In genomic region chr1:151598876-151599275, GRCm38 (mm10) we compare ENCODE assay signal across 27 mouse cellular contexts. TPM values are rescaled to one million over a fixed set of nuclear protein-coding genes. Genes with fewer than 3 reads are reported as not detected.
DNase-seq lines count a peak whose midpoint lies in the region; ATAC-seq and TF ChIP-seq lines count a peak whose summit lies in the region.
"Had no signal": no experiment of that assay in that cellular context is flagged by ENCODE, and none has a peak within 500 bp of the region (broad histone marks: within the 10 kb centered on the region; RNA-seq: fewer than 3 reads in every experiment).

No protein-coding gene starts in this region.

- peak; percentile 70 for ATAC-seq in monocyte, adult 5-6 weeks (replicated peaks; ENCODE audit: insufficient number of reproducible peaks, low FRiP score, low TSS enrichment, poor library complexity, severe bottlenecking)
- ATAC-seq in midbrain, embryonic 15.5 days (replicated peaks), result no peak
- no peak for ATAC-seq in kidney, embryonic 15.5 days (replicated peaks; ENCODE audit: low FRiP score)
- ATAC-seq: activated CD4-positive, CD25-positive, alpha-beta regulatory T cell, adult 4 months; forebrain, embryonic 15.5 days; hindbrain, embryonic 16.5 days had no signal

- H3K9me3 ChIP-seq in midbrain, embryonic 15.5 days, result no peaks in the 10 kb centered on the region
- H3K9me3 ChIP-seq in kidney, embryonic 15.5 days (replicated peaks), result no peaks in the 10 kb centered on the region
- H3K9me3 ChIP-seq: embryonic facial prominence, embryonic 10.5 days; embryonic facial prominence, embryonic 13.5 days; forebrain, embryonic 12.5 days; forebrain, embryonic 15.5 days; heart, embryonic 12.5 days; heart, embryonic 15.5 days; hindbrain, embryonic 10.5 days; hindbrain, embryonic 13.5 days had no signal

- H3K27me3 ChIP-seq in midbrain, embryonic 15.5 days (replicated peaks), result no peaks in the 10 kb centered on the region
- H3K27me3 ChIP-seq in kidney, embryonic 15.5 days, result no peaks in the 10 kb centered on the region
- H3K27me3 ChIP-seq: embryonic facial prominence, embryonic 13.5 days; forebrain, embryonic 12.5 days; forebrain, embryonic 15.5 days; heart, embryonic 12.5 days; heart, embryonic 15.5 days; hindbrain, embryonic 13.5 days had no signal

- H3K79me2 ChIP-seq in macrophage (ENCODE audit: inconsistent target), result no peaks in the 10 kb centered on the region

- 78% methylated on average over 2 of the region's 2 CpGs for WGBS in macrophage (ENCODE audit: missing documents)
- WGBS in midbrain, embryonic 15.5 days, result 95% methylated on average over 2 of the region's 2 CpGs
- WGBS in kidney, embryonic 15.5 days, result 95% methylated on average over 2 of the region's 2 CpGs

- H3K4me2 ChIP-seq in midbrain, embryonic 15.5 days, result no peak overlapping the region
- no peak overlapping the region for H3K4me2 ChIP-seq in kidney, embryonic 15.5 days
- H3K4me2 ChIP-seq: embryonic facial prominence, embryonic 13.5 days; forebrain, embryonic 12.5 days; forebrain, embryonic 15.5 days; heart, embryonic 12.5 days; heart, embryonic 15.5 days; hindbrain, embryonic 13.5 days had no signal

- H3K27ac ChIP-seq in bone marrow macrophage, adult 2 months (ENCODE audit: insufficient read depth, low read depth, low read length), result peak overlapping the region; percentile 67; the same call in 1 of the 2 replicates
- peak overlapping the region; percentile 49 for H3K27ac ChIP-seq in macrophage
- H3K27ac ChIP-seq in midbrain, embryonic 15.5 days, result no peak overlapping the region
- no peak overlapping the region for H3K27ac ChIP-seq in kidney, embryonic 15.5 days
- H3K27ac ChIP-seq: embryonic facial prominence, embryonic 10.5 days; embryonic facial prominence, embryonic 13.5 days; forebrain, embryonic 12.5 days; forebrain, embryonic 15.5 days; heart, embryonic 15.5 days; hindbrain, embryonic 10.5 days; hindbrain, embryonic 13.5 days had no signal

- H3K4me3 ChIP-seq in bone marrow macrophage, adult 2 months (ENCODE audit: insufficient read depth, low read length), result no peak overlapping the region
- H3K4me3 ChIP-seq in macrophage (ENCODE audit: inconsistent target), result no peak overlapping the region
- H3K4me3 ChIP-seq in midbrain, embryonic 15.5 days, result no peak overlapping the region
- H3K4me3 ChIP-seq in kidney, embryonic 15.5 days (replicated peaks), result no peak overlapping the region
- H3K4me3 ChIP-seq: embryonic facial prominence, embryonic 10.5 days; embryonic facial prominence, embryonic 13.5 days; erythroblast, embryonic 14.5 days; forebrain, embryonic 12.5 days; forebrain, embryonic 15.5 days; heart, embryonic 12.5 days; heart, embryonic 15.5 days; hindbrain, embryonic 10.5 days; hindbrain, embryonic 13.5 days had no signal

- no peak for TF ChIP-seq CTCF in bone marrow macrophage, adult 2 months (IDR thresholded peaks at IDR 0.05; ENCODE audit: low read depth, low read length)

- no peak overlapping the region for H3K9ac ChIP-seq in midbrain, embryonic 15.5 days
- no peak overlapping the region for H3K9ac ChIP-seq in kidney, embryonic 15.5 days
- H3K9ac ChIP-seq: embryonic facial prominence, embryonic 13.5 days; forebrain, embryonic 12.5 days; forebrain, embryonic 15.5 days; heart, embryonic 12.5 days; heart, embryonic 15.5 days; hindbrain, embryonic 13.5 days had no signal

- peaks cover 40% of the 10 kb centered on the region for H3K4me1 ChIP-seq in bone marrow macrophage, adult 2 months (ENCODE audit: control insufficient read depth, insufficient read depth, low read length)
- H3K4me1 ChIP-seq in midbrain, embryonic 15.5 days, result no peaks in the 10 kb centered on the region
- H3K4me1 ChIP-seq in kidney, embryonic 15.5 days, result peaks cover 9% of the 10 kb centered on the region; the same call in 1 of the 2 replicates
- H3K4me1 ChIP-seq: forebrain, embryonic 12.5 days; forebrain, embryonic 15.5 days; heart, embryonic 12.5 days; hindbrain, embryonic 10.5 days had no signal

- H3K36me3 ChIP-seq in macrophage (ENCODE audit: inconsistent target), result no peaks in the 10 kb centered on the region
- H3K36me3 ChIP-seq in midbrain, embryonic 15.5 days (replicated peaks), result no peaks in the 10 kb centered on the region
- H3K36me3 ChIP-seq in kidney, embryonic 15.5 days, result no peaks in the 10 kb centered on the region
- H3K36me3 ChIP-seq: embryonic facial prominence, embryonic 10.5 days; embryonic facial prominence, embryonic 13.5 days; forebrain, embryonic 12.5 days; forebrain, embryonic 15.5 days; heart, embryonic 12.5 days; heart, embryonic 15.5 days; hindbrain, embryonic 10.5 days; hindbrain, embryonic 13.5 days had no signal

- no peak for TF ChIP-seq POLR2A in bone marrow macrophage, adult 2 months (IDR thresholded peaks at IDR 0.05; ENCODE audit: borderline replicate concordance, low read depth, low read length)

- DNase-seq in 416B (ENCODE audit: low read depth), result peak; percentile 42
- DNase-seq in embryo, embryonic 10 days (ENCODE audit: low spot score), result no peak
- DNase-seq: adrenal gland, adult 8-10 months; adrenal gland, postnatal 25 days; cerebellum, adult 18-20 months; cerebellum, adult 9-10 months; cerebellum, postnatal 14 days; embryo, embryonic 11 days; gastrocnemius, postnatal 25 days; heart, postnatal 10 days; heart, postnatal 36 days had no signal

RNA-seq across cellular contexts. Expression of gene Fam129a, which starts 27.9 kb away (rescaled TPM):
- polyA plus RNA-seq in bone marrow macrophage, adult 2 months (2012; ENCODE audit: insufficient read depth, insufficient read length, missing spikeins), result 48.1 and 56.4 TPM in 2 replicates
- total RNA-seq in macrophage (2018; cell fraction: chromatin; rRNA removed), result 100 to 1,000 TPM in 4 of 26 experiments, 10 to 100 TPM in 17, 1 to 10 TPM in 5; 6.3 to 361 (median 16.6) TPM
- total RNA-seq in macrophage (2018; cell fraction: cytosol; rRNA removed), result 10 to 100 TPM in 24 of 26 experiments, 1 to 10 TPM in 2; 8.8 to 90.4 (median 14.9) TPM
- 100 to 1,000 TPM in 3 of 26 experiments, 10 to 100 TPM in 23; 10.1 to 213 (median 22.3) TPM for total RNA-seq in macrophage (2018; cell fraction: nucleus; rRNA removed)
- polyA plus RNA-seq in macrophage (2018), result 9.5 to 18.4 TPM (median 10.7 TPM) in 3 replicates
- total RNA-seq in monocyte, adult 5-6 weeks (2017), result 94.5 to 113 TPM (median 95.7 TPM) in 3 replicates
- 0.77 and 1.4 TPM in 2 replicates for polyA plus RNA-seq in midbrain, embryonic 15.5 days (2015; fragmentation: Nextera tagmentation; extraction: Ambion mirVana)
- 10.5 and 12.7 TPM in 2 replicates for polyA plus RNA-seq in kidney, embryonic 15.5 days (2015; fragmentation: Nextera tagmentation; extraction: Ambion mirVana)

Comparison
In these comparisons a context has a peak if more than half of its experiments do, and no peak if none do; other contexts are left out.
1. H3K27ac ChIP-seq: peak in bone marrow macrophage, adult 2 months (single experiment) and macrophage (single experiment); none in midbrain, embryonic 15.5 days (single experiment) and kidney, embryonic 15.5 days (single experiment).